In genomic region chr17:30611221-30612074, GRCm38 (mm10) we compare ENCODE assay signal across 8 mouse cellular contexts. TPM values are rescaled to one million over a fixed set of nuclear protein-coding genes. Genes with fewer than 3 reads are reported as not detected.
DNase-seq lines count a peak whose midpoint lies in the region; ATAC-seq and TF ChIP-seq lines count a peak whose summit lies in the region.

No protein-coding gene starts in this region.

- intact Hi-C loops in gastrocnemius, postnatal 14 days (cut with DNase I; ENCODE audit: low total_unique reads): no loop called here

- H3K9me3 ChIP-seq in megakaryocyte, embryonic 14.5 days: no peaks in the 10 kb centered on the region
- H3K9me3 ChIP-seq in embryonic facial prominence, embryonic 14.5 days (ENCODE audit: control insufficient read depth, low read length): no peaks in the 10 kb centered on the region
- no peaks in the 10 kb centered on the region for H3K9me3 ChIP-seq in hindbrain, postnatal 0 days (ENCODE audit: low read length)
- no peaks in the 10 kb centered on the region for H3K9me3 ChIP-seq in midbrain, embryonic 15.5 days

- no peak for DNase-seq in embryonic facial prominence, embryonic 14.5 days (ENCODE audit: low spot score)
- no peak for DNase-seq in hindbrain, postnatal 0 days (ENCODE audit: low spot score)
- DNase-seq in frontal cortex, postnatal 10 days (ENCODE audit: low spot score in 2 of 2): no peak
- no peak for DNase-seq in gastrocnemius, postnatal 14 days
- no peak for DNase-seq in embryo, embryonic 10.5 days (ENCODE audit: low spot score)

- peaks cover 58% of the 10 kb centered on the region for H3K4me1 ChIP-seq in megakaryocyte, embryonic 14.5 days
- H3K4me1 ChIP-seq in embryonic facial prominence, embryonic 14.5 days (ENCODE audit: control insufficient read depth, insufficient read depth, low read length): peaks cover 16% of the 10 kb centered on the region
- no peaks in the 10 kb centered on the region for H3K4me1 ChIP-seq in hindbrain, postnatal 0 days (ENCODE audit: insufficient read depth, low read length)
- H3K4me1 ChIP-seq in midbrain, embryonic 15.5 days: peaks cover 12% of the 10 kb centered on the region

- H3K4me3 ChIP-seq in megakaryocyte, embryonic 14.5 days (replicated peaks): peak overlapping the region; percentile 92
- peak overlapping the region; percentile 76 for H3K4me3 ChIP-seq in embryonic facial prominence, embryonic 14.5 days (ENCODE audit: low read depth, low read length)
- peak overlapping the region; percentile 70 for H3K4me3 ChIP-seq in hindbrain, postnatal 0 days (ENCODE audit: low read length)
- peak overlapping the region; percentile 81 for H3K4me3 ChIP-seq in midbrain, embryonic 15.5 days

- WGBS in embryonic facial prominence, embryonic 14.5 days: 22% methylated on average over 18 of the region's 18 CpGs
- WGBS in hindbrain, postnatal 0 days: 25% methylated on average over 18 of the region's 18 CpGs
- WGBS in midbrain, embryonic 15.5 days: 24% methylated on average over 18 of the region's 18 CpGs

- peaks cover 25% of the 10 kb centered on the region for H3K36me3 ChIP-seq in megakaryocyte, embryonic 14.5 days (replicated peaks; ENCODE audit: low read length)
- 0 out of 2 replicates have a peak, but pooled peaks cover 9% of the 10 kb centered on the region for H3K36me3 ChIP-seq in embryonic facial prominence, embryonic 14.5 days (ENCODE audit: control insufficient read depth, insufficient read depth, low read length)
- H3K36me3 ChIP-seq in hindbrain, postnatal 0 days (ENCODE audit: insufficient read depth, low read length): no peaks in the 10 kb centered on the region
- no peaks in the 10 kb centered on the region for H3K36me3 ChIP-seq in midbrain, embryonic 15.5 days (replicated peaks)

- H3K9ac ChIP-seq in embryonic facial prominence, embryonic 14.5 days (ENCODE audit: low read depth, low read length): peak overlapping the region; percentile 84
- H3K9ac ChIP-seq in hindbrain, postnatal 0 days (replicated peaks; ENCODE audit: low read length): peak overlapping the region; percentile 72
- peak overlapping the region; percentile 80 for H3K9ac ChIP-seq in midbrain, embryonic 15.5 days

- TF ChIP-seq CTCF in hindbrain, postnatal 0 days (IDR thresholded peaks at IDR 0.05; ENCODE audit: low read depth): no peak

- H3K27me3 ChIP-seq in megakaryocyte, embryonic 14.5 days (replicated peaks): no peaks in the 10 kb centered on the region
- no peaks in the 10 kb centered on the region for H3K27me3 ChIP-seq in embryonic facial prominence, embryonic 14.5 days (replicated peaks; ENCODE audit: control insufficient read depth, insufficient read depth, low read length)
- no peaks in the 10 kb centered on the region for H3K27me3 ChIP-seq in hindbrain, postnatal 0 days (ENCODE audit: insufficient read depth, low read length)
- H3K27me3 ChIP-seq in midbrain, embryonic 15.5 days (replicated peaks): no peaks in the 10 kb centered on the region

- no peak for ATAC-seq in megakaryocyte, adult 5-6 weeks (ENCODE audit: poor library complexity, severe bottlenecking)
- no peak for ATAC-seq in embryonic facial prominence, embryonic 14.5 days (ENCODE audit: low read depth)
- ATAC-seq in hindbrain, postnatal 0 days: no peak
- no peak for ATAC-seq in midbrain, embryonic 15.5 days (replicated peaks)

- peak overlapping the region; percentile 60 for H3K4me2 ChIP-seq in embryonic facial prominence, embryonic 14.5 days (ENCODE audit: low read depth, low read length)
- peak overlapping the region; percentile 78 for H3K4me2 ChIP-seq in hindbrain, postnatal 0 days (ENCODE audit: low read depth, low read length)
- peak overlapping the region; percentile 78 for H3K4me2 ChIP-seq in midbrain, embryonic 15.5 days

- H3K27ac ChIP-seq in embryonic facial prominence, embryonic 14.5 days (replicated peaks; ENCODE audit: low read depth, low read length): peak overlapping the region; percentile 77
- peak overlapping the region; percentile 85 for H3K27ac ChIP-seq in hindbrain, postnatal 0 days
- peak overlapping the region; percentile 85 for H3K27ac ChIP-seq in midbrain, embryonic 15.5 days

RNA-seq across cellular contexts. Expression of gene Dnah8, which starts 12.7 kb away (rescaled TPM):
- polyA plus RNA-seq in megakaryocyte, embryonic 14.5 days (2012; ENCODE audit: insufficient read depth, low replicate concordance): not detected in 2 replicates
- 23.8 and 24.3 TPM in 2 replicates for total RNA-seq in megakaryocyte, adult 5-6 weeks (2015)
- 35.7 and 43.9 TPM in 2 replicates for total RNA-seq in megakaryocyte, adult 5-6 weeks (2017)
- polyA plus RNA-seq in embryonic facial prominence, embryonic 14.5 days (2014; fragmentation: Nextera tagmentation; extraction: Ambion mirVana): 2.9 and 4.1 TPM in 2 replicates
- total RNA-seq in hindbrain, postnatal 0 days (2014; rRNA removed): 4.9 and 10.0 TPM in 2 replicates
- 2.1 TPM in 2 replicates for polyA plus RNA-seq in hindbrain, postnatal 0 days (2015; fragmentation: Nextera tagmentation; extraction: Ambion mirVana)
- polyA plus RNA-seq in midbrain, embryonic 15.5 days (2015; fragmentation: Nextera tagmentation; extraction: Ambion mirVana): 2.0 and 2.7 TPM in 2 replicates
- 1 to 10 TPM in 1 of 2 experiments, under 1 TPM in 1; 0.90 to 1.6 TPM for total RNA-seq in gastrocnemius, postnatal 14 days (2021)

RNA-seq across cellular contexts. Expression of gene Glo1, which starts 15.2 kb away (rescaled TPM):
- 0.65 and 21.7 TPM in 2 replicates for polyA plus RNA-seq in megakaryocyte, embryonic 14.5 days (2012; ENCODE audit: insufficient read depth, low replicate concordance)
- total RNA-seq in megakaryocyte, adult 5-6 weeks (2015): 52.5 and 55.3 TPM in 2 replicates
- 56.7 and 61.8 TPM in 2 replicates for total RNA-seq in megakaryocyte, adult 5-6 weeks (2017)
- 214 and 221 TPM in 2 replicates for polyA plus RNA-seq in embryonic facial prominence, embryonic 14.5 days (2014; fragmentation: Nextera tagmentation; extraction: Ambion mirVana)
- 165 and 200 TPM in 2 replicates for total RNA-seq in hindbrain, postnatal 0 days (2014; rRNA removed)
- 212 and 223 TPM in 2 replicates for polyA plus RNA-seq in hindbrain, postnatal 0 days (2015; fragmentation: Nextera tagmentation; extraction: Ambion mirVana)
- 128 and 131 TPM in 2 replicates for polyA plus RNA-seq in midbrain, embryonic 15.5 days (2015; fragmentation: Nextera tagmentation; extraction: Ambion mirVana)
- 100 to 1,000 TPM; 125 to 128 TPM for total RNA-seq in gastrocnemius, postnatal 14 days (2021)

RNA-seq across cellular contexts. Expression of gene Btbd9, which starts 35.2 kb away (rescaled TPM):
- 80.3 and 125 TPM in 2 replicates for polyA plus RNA-seq in megakaryocyte, embryonic 14.5 days (2012; ENCODE audit: insufficient read depth, low replicate concordance)
- 16.3 and 21.0 TPM in 2 replicates for total RNA-seq in megakaryocyte, adult 5-6 weeks (2015)
- total RNA-seq in megakaryocyte, adult 5-6 weeks (2017): 12.6 and 15.5 TPM in 2 replicates
- 38.0 and 52.7 TPM in 2 replicates for polyA plus RNA-seq in embryonic facial prominence, embryonic 14.5 days (2014; fragmentation: Nextera tagmentation; extraction: Ambion mirVana)
- 67.7 and 72.7 TPM in 2 replicates for total RNA-seq in hindbrain, postnatal 0 days (2014; rRNA removed)
- 115 and 122 TPM in 2 replicates for polyA plus RNA-seq in hindbrain, postnatal 0 days (2015; fragmentation: Nextera tagmentation; extraction: Ambion mirVana)
- polyA plus RNA-seq in midbrain, embryonic 15.5 days (2015; fragmentation: Nextera tagmentation; extraction: Ambion mirVana): 156 and 163 TPM in 2 replicates
- total RNA-seq in gastrocnemius, postnatal 14 days (2021): 10 to 100 TPM in 1 of 2 experiments, 1 to 10 TPM in 1; 9.7 to 14.8 TPM
